In the genomic region with DNA sequence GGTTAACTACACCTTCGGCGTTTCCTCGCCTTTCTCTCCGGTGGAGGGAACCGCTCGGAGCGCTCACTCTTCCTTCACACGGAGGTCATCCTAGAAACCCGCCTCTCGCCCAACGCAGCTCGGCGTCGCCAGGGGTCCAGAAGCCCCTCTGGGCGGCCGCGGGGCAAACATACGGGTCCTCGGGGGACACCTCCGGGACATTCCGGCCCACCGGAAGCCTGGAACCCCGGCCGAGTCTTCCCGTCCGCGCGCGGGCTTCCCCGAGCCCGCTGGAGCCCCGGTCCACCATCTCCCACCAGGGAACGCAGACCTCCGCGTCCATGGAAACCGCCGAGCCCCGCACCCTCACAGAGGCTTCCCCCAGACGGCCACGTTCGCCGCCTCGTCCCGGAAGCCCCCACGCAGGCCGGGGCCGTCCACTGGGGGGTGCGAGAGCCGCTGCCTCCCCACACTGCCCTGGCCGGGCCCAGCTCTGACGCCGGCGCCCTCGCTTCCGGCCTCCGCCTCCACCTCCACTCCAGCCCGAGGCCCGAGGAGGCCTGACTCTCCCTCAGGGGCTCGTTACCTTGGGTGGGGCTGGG, we compare ENCODE assay signal across 9 mouse cellular contexts. TPM values are rescaled to one million over a fixed set of nuclear protein-coding genes. Genes with fewer than 3 reads are reported as not detected.
DNase-seq lines count a peak whose midpoint lies in the region; ATAC-seq lines count a peak whose summit lies in the region.
"Had no signal": no experiment of that assay in that cellular context is flagged by ENCODE, and none has a peak within 500 bp of the region (broad histone marks: within the 10 kb centered on the region; RNA-seq: fewer than 3 reads in every experiment).

No protein-coding gene starts in this region.

- H3K9me3 ChIP-seq in heart, embryonic 13.5 days, result no peaks in the 10 kb centered on the region
- H3K9me3 ChIP-seq in embryonic facial prominence, embryonic 11.5 days (replicated peaks; ENCODE audit: control insufficient read depth, low read length), result no peaks in the 10 kb centered on the region
- no peaks in the 10 kb centered on the region for H3K9me3 ChIP-seq in hindbrain, embryonic 15.5 days

- H3K27me3 ChIP-seq in heart, embryonic 13.5 days (replicated peaks), result no peaks in the 10 kb centered on the region
- no peaks in the 10 kb centered on the region for H3K27me3 ChIP-seq in embryonic facial prominence, embryonic 11.5 days (ENCODE audit: control insufficient read depth, insufficient read depth, low read length)
- no peaks in the 10 kb centered on the region for H3K27me3 ChIP-seq in hindbrain, embryonic 15.5 days

- ATAC-seq in heart, embryonic 13.5 days (ENCODE audit: extremely low read depth, insufficient number of reproducible peaks, low FRiP score, low TSS enrichment), result peak; percentile 84
- peak; percentile 41 for ATAC-seq in CD4-positive, CD25-positive, alpha-beta regulatory T cell, adult 4 months
- peak; percentile 93 for ATAC-seq in embryonic facial prominence, embryonic 11.5 days (replicated peaks; ENCODE audit: insufficient number of reproducible peaks, low FRiP score, low TSS enrichment, low read depth)
- peak; percentile 88 for ATAC-seq in hindbrain, embryonic 15.5 days (ENCODE audit: low FRiP score, low read depth)
- ATAC-seq in megakaryocyte progenitor cell, adult 5-6 weeks (replicated peaks; ENCODE audit: poor library complexity), result peak; percentile 31

- H3K4me3 ChIP-seq in heart, embryonic 13.5 days, result peak overlapping the region; percentile 99
- H3K4me3 ChIP-seq in embryonic facial prominence, embryonic 11.5 days (ENCODE audit: low read depth, low read length), result peak overlapping the region; percentile 88
- H3K4me3 ChIP-seq in hindbrain, embryonic 15.5 days, result peak overlapping the region; percentile 94

- no peak for DNase-seq in heart, postnatal 4 days
- peak; percentile 67 for DNase-seq in embryonic facial prominence, embryonic 11.5 days (ENCODE audit: low spot score)
- no peak for DNase-seq in ovary, adult 18-20 months (ENCODE audit: low spot score)
- no peak for DNase-seq in yolk sac, embryonic 10.5 days (ENCODE audit: low spot score)

- WGBS in heart, embryonic 13.5 days, result under 1% methylated on average over 59 of the region's 59 CpGs
- under 1% methylated on average over 56 of the region's 59 CpGs for WGBS in embryonic facial prominence, embryonic 11.5 days
- under 1% methylated on average over 59 of the region's 59 CpGs for WGBS in hindbrain, embryonic 15.5 days

- H3K27ac ChIP-seq in heart, embryonic 13.5 days (replicated peaks), result peak overlapping the region; percentile 97
- peak overlapping the region; percentile 99 for H3K27ac ChIP-seq in embryonic facial prominence, embryonic 11.5 days (replicated peaks; ENCODE audit: low read depth, low read length)
- H3K27ac ChIP-seq in hindbrain, embryonic 15.5 days (replicated peaks), result peak overlapping the region; percentile 95

- H3K9ac ChIP-seq in heart, embryonic 13.5 days, result peak overlapping the region; percentile 92
- peak overlapping the region; percentile 99 for H3K9ac ChIP-seq in embryonic facial prominence, embryonic 11.5 days (replicated peaks; ENCODE audit: low read length)
- H3K9ac ChIP-seq in hindbrain, embryonic 15.5 days, result peak overlapping the region; percentile 98

- peak overlapping the region; percentile 80 for H3K4me2 ChIP-seq in heart, embryonic 13.5 days
- H3K4me2 ChIP-seq in embryonic facial prominence, embryonic 11.5 days (ENCODE audit: low read depth, low read length), result peak overlapping the region; percentile 48
- H3K4me2 ChIP-seq in hindbrain, embryonic 15.5 days, result peak overlapping the region; percentile 60

- peaks cover 37% of the 10 kb centered on the region for H3K36me3 ChIP-seq in heart, embryonic 13.5 days
- H3K36me3 ChIP-seq in embryonic facial prominence, embryonic 11.5 days (replicated peaks; ENCODE audit: control insufficient read depth, insufficient read depth, low read depth, low read length), result peaks cover 6% of the 10 kb centered on the region
- H3K36me3 ChIP-seq in hindbrain, embryonic 15.5 days, result peaks cover 28% of the 10 kb centered on the region

- H3K4me1 ChIP-seq in heart, embryonic 13.5 days, result peaks cover 36% of the 10 kb centered on the region
- no peaks in the 10 kb centered on the region; the same call in 1 of the 2 replicates for H3K4me1 ChIP-seq in embryonic facial prominence, embryonic 11.5 days (ENCODE audit: control insufficient read depth, insufficient read depth, low read length)
- peaks cover 30% of the 10 kb centered on the region for H3K4me1 ChIP-seq in hindbrain, embryonic 15.5 days (replicated peaks)

RNA-seq across cellular contexts. Expression of a gene that starts 0.4 kb away (rescaled TPM):
- 27.8 and 28.8 TPM in 2 replicates for polyA plus RNA-seq in heart, embryonic 13.5 days (2015; fragmentation: Nextera tagmentation; extraction: Ambion mirVana)
- total RNA-seq in heart, postnatal 4 days (2021), result 10 to 100 TPM; 43.2 to 48.2 TPM
- 10 to 100 TPM; 32.0 to 32.3 TPM for polyA plus RNA-seq in CD4-positive, CD25-positive, alpha-beta regulatory T cell, adult 4 months (2017; shearing (Covaris generic))
- 52.6 and 57.3 TPM in 2 replicates for polyA plus RNA-seq in embryonic facial prominence, embryonic 11.5 days (2014; fragmentation: Nextera tagmentation; extraction: Ambion mirVana)
- 28.3 and 31.6 TPM in 2 replicates for polyA plus RNA-seq in hindbrain, embryonic 15.5 days (2015; fragmentation: Nextera tagmentation; extraction: Ambion mirVana)
- 83.2 and 83.5 TPM in 2 replicates for total RNA-seq in megakaryocyte progenitor cell, adult 5-6 weeks (2015)
- total RNA-seq in megakaryocyte progenitor cell, adult 5-6 weeks (2017), result 32.3 and 42.5 TPM in 2 replicates

RNA-seq across cellular contexts. Expression of a gene that starts 18.4 kb away (rescaled TPM):
- polyA plus RNA-seq in heart, embryonic 13.5 days (2015; fragmentation: Nextera tagmentation; extraction: Ambion mirVana), result not detected in 2 replicates
- not detected for total RNA-seq in heart, postnatal 4 days (2021)
- not detected for polyA plus RNA-seq in CD4-positive, CD25-positive, alpha-beta regulatory T cell, adult 4 months (2017; shearing (Covaris generic))
- 2.4 TPM in 1 of 2 replicates, not detected in the other for polyA plus RNA-seq in embryonic facial prominence, embryonic 11.5 days (2014; fragmentation: Nextera tagmentation; extraction: Ambion mirVana)
- polyA plus RNA-seq in hindbrain, embryonic 15.5 days (2015; fragmentation: Nextera tagmentation; extraction: Ambion mirVana), result not detected in 2 replicates
- not detected in 2 replicates for total RNA-seq in megakaryocyte progenitor cell, adult 5-6 weeks (2015)
- not detected in 2 replicates for total RNA-seq in megakaryocyte progenitor cell, adult 5-6 weeks (2017)
- total RNA-seq: adrenal gland, adult 18-20 months had no signal

Comparison
In these comparisons a context has a peak if more than half of its experiments do, and no peak if none do; other contexts are left out.
1. ATAC-seq: peak in every context shown above with its lines; median percentile 93 in embryonic facial prominence, embryonic 11.5 days; 88 in hindbrain, embryonic 15.5 days; 84 in heart, embryonic 13.5 days; 41 in CD4-positive, CD25-positive, alpha-beta regulatory T cell, adult 4 months; 31 in megakaryocyte progenitor cell, adult 5-6 weeks.